Mouse (Mus musculus) embryonic facial prominence, embryonic 10.5 days (tissue): ENCODE measurements around the gene Megf8. TPM values are rescaled to one million over a fixed set of nuclear protein-coding genes. Genes with fewer than 3 reads are reported as not detected.

Experiments
- DNase-seq: peaks from one replicate; pipeline ENCODE4 v3.0.0-alpha.2; 2017; ENCODE audit warnings: low spot score
- H3K27ac ChIP-seq: fragments of 300-500 bp; sonication (generic); replicated peaks from 2 replicates; pipeline ENCODE4 v1.5.1; 2016; ENCODE audit warnings: mild to moderate bottlenecking
- H3K27me3 ChIP-seq: fragments of 300-500 bp; sonication (generic); replicated peaks from 2 replicates; pipeline ENCODE4 v1.6.1; 2016; ENCODE audit warnings: low read depth, mild to moderate bottlenecking; ENCODE audit not compliant: poor library complexity, severe bottlenecking
- H3K36me3 ChIP-seq: fragments of 300-500 bp; sonication (generic); replicated peaks from 2 replicates; pipeline ENCODE4 v1.6.1; 2016; ENCODE audit warnings: mild to moderate bottlenecking, moderate library complexity
- H3K4me1 ChIP-seq: fragments of 300-500 bp; sonication (generic); 2 replicates; pipeline ENCODE4 v1.6.1; 2016
- H3K4me3 ChIP-seq: fragments of 300-500 bp; sonication (generic); 2 replicates; pipeline ENCODE4 v1.5.1; 2016; ENCODE audit warnings: mild to moderate bottlenecking, moderate library complexity
- H3K9me3 ChIP-seq: fragments of 300-500 bp; sonication (generic); 2 replicates; pipeline ENCODE4 v1.6.1; 2016; ENCODE audit warnings: mild to moderate bottlenecking
- whole genome bisulfite sequencing: fragments of 180-500 bp; shearing (Covaris S2); methylation state at CpG from one replicate; pipeline ENCODE4 v1.1.7; 2016; 5-methylcytosine and 5-hydroxymethylcytosine counted together
- polyA plus RNA-seq: library from polyadenylated mRNA; unstranded; fragments of >200 nt; fragmentation: Nextera tagmentation; extraction: Ambion mirVana; gene quantifications from 2 replicates; pipeline ENCODE4 v1.2.1, GENCODE M21; 2016

The Megf8 gene
- polyA plus RNA-seq, 1 experiment from 2014 or later = 17.6 TPM

GRCm38 (mm10) chr7:25281734-25282601, 35.0 kb upstream of the Megf8 start:
- DNase-seq = peak; percentile 99
- H3K36me3 ChIP-seq = peaks cover 26% of the 10 kb centered on the region
- no peaks in the 10 kb centered on the region for H3K9me3 ChIP-seq
- WGBS = under 1% methylated on average over 105 of the region's 108 CpGs
- peaks cover 69% of the 10 kb centered on the region for H3K4me1 ChIP-seq
- H3K4me3 ChIP-seq = peak overlapping the region; percentile 72
- H3K27me3 ChIP-seq = no peaks in the 10 kb centered on the region
- peak overlapping the region; percentile 98 for H3K27ac ChIP-seq

GRCm38 (mm10) chr7:25282731-25283211, 34.2 kb upstream of the Megf8 start:
- no peaks in the 10 kb centered on the region for H3K9me3 ChIP-seq
- H3K4me3 ChIP-seq = peak overlapping the region; percentile 72
- peak overlapping the region; percentile 98 for H3K27ac ChIP-seq
- under 1% methylated on average over 36 of the region's 36 CpGs for WGBS
- peaks cover 62% of the 10 kb centered on the region for H3K4me1 ChIP-seq
- H3K27me3 ChIP-seq = no peaks in the 10 kb centered on the region
- peaks cover 34% of the 10 kb centered on the region for H3K36me3 ChIP-seq
- DNase-seq = no peak

- Histone ChIP-seq H3K27me3 (no peaks in the 10 kb centered on the region), H3K4me1 (peaks cover 59% of the 10 kb centered on the region), H3K36me3 (peaks cover 43% of the 10 kb centered on the region), H3K4me3 (peak overlapping the region; percentile 72), H3K27ac (peak overlapping the region; percentile 98), H3K9me3 (no peaks in the 10 kb centered on the region)
- 35% methylated on average over 5 of the region's 5 CpGs for WGBS
- no peak for DNase-seq
Observed at GRCm38 (mm10) chr7:25283637-25284036, 33.3 kb upstream of the Megf8 start.

GRCm38 (mm10) chr7:25284171-25284570, 32.8 kb upstream of the Megf8 start:
- peak overlapping the region; percentile 98; the same call in 1 of the 2 replicates for H3K27ac ChIP-seq
- H3K4me3 ChIP-seq = peak overlapping the region; percentile 72
- peaks cover 56% of the 10 kb centered on the region for H3K4me1 ChIP-seq

GRCm38 (mm10) chr7:25284766-25285165, 32.2 kb upstream of the Megf8 start:
- DNase-seq = no peak
- Histone ChIP-seq H3K27ac (no peak overlapping the region), H3K4me3 (peak overlapping the region; percentile 72), H3K4me1 (peaks cover 50% of the 10 kb centered on the region), H3K9me3 (no peaks in the 10 kb centered on the region; the same call in 1 of the 2 replicates), H3K36me3 (peaks cover 54% of the 10 kb centered on the region), H3K27me3 (no peaks in the 10 kb centered on the region)
- WGBS = 86% methylated on average over 5 of the region's 5 CpGs

More at GRCm38 (mm10) chr7:25284171-25284570, 32.8 kb upstream of the Megf8 start:
- no peaks in the 10 kb centered on the region for H3K27me3 ChIP-seq
- no peaks in the 10 kb centered on the region; the same call in 1 of the 2 replicates for H3K9me3 ChIP-seq
- peaks cover 48% of the 10 kb centered on the region for H3K36me3 ChIP-seq
- DNase-seq = no peak
- 80% methylated on average over 2 of the region's 2 CpGs for WGBS

GRCm38 (mm10) chr7:25285511-25286238, 31.3 kb upstream of the Megf8 start:
- 93% methylated on average over 20 of the region's 20 CpGs for WGBS
- H3K9me3 ChIP-seq = no peaks in the 10 kb centered on the region; the same call in 1 of the 2 replicates
- peaks cover 41% of the 10 kb centered on the region for H3K4me1 ChIP-seq
- H3K27ac ChIP-seq = no peak overlapping the region
- H3K27me3 ChIP-seq = no peaks in the 10 kb centered on the region
- 0 out of 2 replicates have a peak overlapping the region, but pooled peaks have one; percentile 8 for H3K4me3 ChIP-seq
- DNase-seq = no peak
- peaks cover 63% of the 10 kb centered on the region for H3K36me3 ChIP-seq

GRCm38 (mm10) chr7:25286989-25287388, 30.0 kb upstream of the Megf8 start:
- 84% methylated on average over 8 of the region's 8 CpGs for WGBS
- Histone ChIP-seq H3K36me3 (peaks cover 76% of the 10 kb centered on the region), H3K4me3 (no peak overlapping the region), H3K4me1 (peaks cover 29% of the 10 kb centered on the region), H3K27me3 (no peaks in the 10 kb centered on the region), H3K9me3 (no peaks in the 10 kb centered on the region; the same call in 1 of the 2 replicates), H3K27ac (no peak overlapping the region)
- no peak for DNase-seq

GRCm38 (mm10) chr7:25288011-25288410, 29.0 kb upstream of the Megf8 start:
- H3K36me3 ChIP-seq = peaks cover 86% of the 10 kb centered on the region
- no peaks in the 10 kb centered on the region; the same call in 1 of the 2 replicates for H3K9me3 ChIP-seq
- peaks cover 22% of the 10 kb centered on the region for H3K4me1 ChIP-seq
- H3K27me3 ChIP-seq = no peaks in the 10 kb centered on the region
- H3K4me3 ChIP-seq = no peak overlapping the region
- no peak overlapping the region for H3K27ac ChIP-seq
- WGBS = 95% methylated on average over 12 of the region's 12 CpGs
- DNase-seq = no peak

GRCm38 (mm10) chr7:25288721-25289120, 28.2 kb upstream of the Megf8 start:
- no peaks in the 10 kb centered on the region; the same call in 1 of the 2 replicates for H3K9me3 ChIP-seq
- no peak for DNase-seq
- no peak overlapping the region for H3K27ac ChIP-seq
- H3K4me1 ChIP-seq = peaks cover 15% of the 10 kb centered on the region
- 94% methylated on average over 3 of the region's 3 CpGs for WGBS
- H3K27me3 ChIP-seq = no peaks in the 10 kb centered on the region
- H3K4me3 ChIP-seq = peak overlapping the region; percentile 2; the same call in 1 of the 2 replicates
- H3K36me3 ChIP-seq = peaks cover 94% of the 10 kb centered on the region

- no peak for DNase-seq
- Histone ChIP-seq H3K4me1 (peaks cover 3% of the 10 kb centered on the region), H3K36me3 (peaks cover 100% of the 10 kb centered on the region), H3K27me3 (no peaks in the 10 kb centered on the region), H3K9me3 (no peaks in the 10 kb centered on the region; the same call in 1 of the 2 replicates), H3K4me3 (no peak overlapping the region), H3K27ac (no peak overlapping the region)
- WGBS = 97% methylated on average over 3 of the region's 3 CpGs
Observed at GRCm38 (mm10) chr7:25289925-25290324, 27.0 kb upstream of the Megf8 start.

GRCm38 (mm10) chr7:25290463-25290862, 26.5 kb upstream of the Megf8 start:
- Histone ChIP-seq H3K9me3 (no peaks in the 10 kb centered on the region; the same call in 1 of the 2 replicates), H3K27me3 (no peaks in the 10 kb centered on the region), H3K36me3 (peaks cover 100% of the 10 kb centered on the region), H3K4me1 (no peaks in the 10 kb centered on the region), H3K4me3 (no peak overlapping the region), H3K27ac (no peak overlapping the region)
- 86% methylated on average over 1 of the region's 1 CpGs for WGBS
- no peak for DNase-seq

GRCm38 (mm10) chr7:25290911-25291310, 26.1 kb upstream of the Megf8 start:
- peaks cover 100% of the 10 kb centered on the region for H3K36me3 ChIP-seq
- no peak for DNase-seq
- WGBS = 90% methylated on average over 2 of the region's 2 CpGs
- H3K27me3 ChIP-seq = no peaks in the 10 kb centered on the region
- H3K4me1 ChIP-seq = peaks cover under 1% of the 10 kb centered on the region; the same call in 1 of the 2 replicates
- H3K9me3 ChIP-seq = no peaks in the 10 kb centered on the region; the same call in 1 of the 2 replicates
- H3K4me3 ChIP-seq = no peak overlapping the region
- no peak overlapping the region for H3K27ac ChIP-seq
